Mouse (Mus musculus) small intestine, adult 2 months (tissue): ENCODE measurements at regions not wholly inside any gene's neighbourhood (a gene's known extent, or its start where the extent isn't known, plus 50 kb on each side); places are given as distances from the start of the nearest gene placed in this dataset.

Experiments
- CTCF ChIP-seq: fragments of 200-500 bp; IDR thresholded peaks from 2 replicates; pipeline ENCODE4 v1.5.1; 2012; ENCODE audit warnings: low read depth, mild to moderate bottlenecking, control low read depth, inconsistent platforms, low read length, moderate library complexity, mixed read lengths; ENCODE audit not compliant: insufficient replicate concordance, insufficient read length; ENCODE audit errors: extremely low read depth
- POLR2A ChIP-seq: fragments of 200-500 bp; IDR thresholded peaks from 2 replicates; pipeline ENCODE4 v1.6.1; 2012; ENCODE audit warnings: low read depth, mild to moderate bottlenecking, control low read depth, inconsistent platforms, low read length, moderate library complexity

- TF ChIP-seq CTCF: no peak
- no peak for TF ChIP-seq POLR2A
Measured at GRCm38 (mm10) chr14:54176469-54176868, 77.4 kb downstream of the Dad1 start.
